Mouse (Mus musculus): ENCODE data around the gene Gas7.

DNA sequence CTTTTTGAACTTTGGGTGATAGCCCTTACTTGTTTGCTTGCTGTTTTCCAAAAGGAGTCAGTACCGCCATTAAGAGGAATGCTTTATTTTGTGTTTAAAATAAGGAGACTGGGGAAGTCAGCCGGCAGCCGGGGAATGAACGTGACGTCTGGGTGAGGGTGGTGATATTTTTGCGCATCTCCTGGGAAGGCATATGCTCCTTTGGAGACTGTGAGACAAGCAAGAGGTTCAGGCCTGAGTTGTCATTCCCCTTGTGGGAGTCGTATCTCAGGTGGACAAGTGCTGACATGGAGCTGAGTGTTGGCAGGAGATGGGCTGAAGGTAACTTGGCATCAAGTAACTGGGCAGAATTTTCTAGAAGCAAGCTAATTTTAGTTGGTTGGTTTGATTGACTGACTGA, 142.2 kb downstream of the Gas7 start:
- TF ChIP-seq GATA1 (IDR thresholded peaks at IDR 0.05; ENCODE audit: borderline replicate concordance, low read length), result no peak
- no peak for TF ChIP-seq FLI1 (IDR thresholded peaks at IDR 0.05; ENCODE audit: low read length)

Data from megakaryocyte, embryonic 14.5 days (primary cell).